In the genomic region with DNA sequence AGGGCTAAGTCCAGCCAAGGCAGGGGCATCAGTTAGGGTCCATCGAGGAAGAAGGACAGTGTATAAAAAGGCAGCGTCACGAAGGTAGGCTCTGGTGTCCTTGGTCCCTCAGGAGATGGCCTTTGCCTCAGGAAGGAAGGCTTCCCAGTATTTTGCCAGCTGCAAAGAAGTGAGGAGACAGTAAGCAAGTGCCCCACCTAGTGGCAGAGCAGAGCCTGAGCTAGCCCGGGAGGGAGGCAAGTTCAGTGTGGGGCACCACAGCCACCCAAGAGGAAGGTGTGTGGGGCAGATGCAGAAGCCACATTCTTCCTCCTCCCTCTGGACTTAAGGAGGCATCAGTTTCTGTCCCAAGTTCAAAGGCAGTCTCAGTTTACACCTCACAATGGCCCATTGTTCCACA, we compare ENCODE assay signal across 7 mouse cellular contexts. TPM values are rescaled to one million over a fixed set of nuclear protein-coding genes. Genes with fewer than 3 reads are reported as not detected.
DNase-seq lines count a peak whose midpoint lies in the region; TF ChIP-seq lines count a peak whose summit lies in the region.

No protein-coding gene starts in this region.

- H3K4me3 ChIP-seq in liver, adult 2 months (ENCODE audit: insufficient read depth, low read depth, low read length): no peak overlapping the region

- no peaks in the 10 kb centered on the region for H3K79me2 ChIP-seq in liver, adult 2 months (ENCODE audit: control insufficient read depth, insufficient read depth, low read length)

- WGBS in liver, adult 2 months: 32% methylated on average over 4 of the region's 4 CpGs

- H3K4me1 ChIP-seq in liver, adult 2 months (ENCODE audit: control insufficient read depth, insufficient read depth, low read length): no peaks in the 10 kb centered on the region

- TF ChIP-seq POLR2A in brain, embryonic 14.5 days (IDR thresholded peaks at IDR 0.05; ENCODE audit: borderline replicate concordance, extremely low read depth, insufficient read depth, insufficient read length, poor library complexity, severe bottlenecking): no peak
- TF ChIP-seq POLR2A in liver, adult 2 months (IDR thresholded peaks at IDR 0.05; ENCODE audit: extremely low read depth, insufficient read depth, low read length): no peak

- intact Hi-C loops in heart, postnatal 10 days (cut with DNase I): loop anchor here (2.0 to 5.0 kb wide), 2 partner anchors 22 to 181 kb away; partner anchors contain the start of genes Csnk1g1 and Trip4

- peak; percentile 65 for DNase-seq in layer of hippocampus, adult 11-12 months (ENCODE audit: low spot score)
- no peak for DNase-seq in layer of hippocampus, adult 8-10 months (ENCODE audit: low spot score in 2 of 2)
- peak; percentile 17 for DNase-seq in MEL-GATA-1-ER (ENCODE audit: extremely low read depth, low read depth)
- DNase-seq in brain, embryonic 14.5 days (ENCODE audit: low read depth): peak; percentile 58
- peak; percentile 55 to 69 for DNase-seq in heart, postnatal 10 days
- peak; percentile 69 for DNase-seq in liver, adult 2 months (ENCODE audit: extremely low read depth, low read depth, low spot score)
- DNase-seq in right cerebral cortex, postnatal 10 days (ENCODE audit: low spot score in 2 of 2): peak; percentile 48 to 67

- H3K27ac ChIP-seq in liver, adult 2 months (replicated peaks; ENCODE audit: insufficient read depth, low read depth, low read length): no peak overlapping the region

- no peaks in the 10 kb centered on the region for H3K27me3 ChIP-seq in liver, adult 2 months (ENCODE audit: control insufficient read depth, insufficient read depth, low read length)

- peak; percentile 71 for TF ChIP-seq CTCF in brain, embryonic 14.5 days (IDR thresholded peaks at IDR 0.05; ENCODE audit: borderline replicate concordance, extremely low read depth, insufficient read depth, insufficient read length)
- TF ChIP-seq CTCF in liver, adult 2 months (IDR thresholded peaks at IDR 0.05; ENCODE audit: low read depth, low read length): peak; percentile 92

- peaks cover 5% of the 10 kb centered on the region; the same call in 1 of the 2 replicates for H3K36me3 ChIP-seq in liver, adult 2 months (ENCODE audit: control insufficient read depth, insufficient read depth, low read length)

- no peak overlapping the region for H3K9ac ChIP-seq in liver, adult 2 months (ENCODE audit: low read depth, low read length)

RNA-seq across cellular contexts. Expression of gene Snx22, which starts 18.9 kb away (rescaled TPM):
- 1 to 10 TPM; 5.0 to 8.6 (median 7.5) TPM for total RNA-seq in layer of hippocampus, adult 8-10 months (2022)
- 6.2 and 6.8 TPM in 2 replicates for polyA plus RNA-seq in brain, embryonic 14.5 days (2012; rRNA removed)
- 1 to 10 TPM in 1 of 2 experiments, under 1 TPM in 1; 0.81 to 1.1 TPM for total RNA-seq in heart, postnatal 10 days (2021)
- 0.09 and 0.13 TPM in 2 replicates for total RNA-seq in liver, adult 2 months (2014; rRNA removed)
- polyA plus RNA-seq in liver, adult 2 months (2012; rRNA removed): 0.47 and 0.53 TPM in 2 replicates

RNA-seq across cellular contexts. Expression of gene Ppib, which starts 28.4 kb away (rescaled TPM):
- total RNA-seq in layer of hippocampus, adult 8-10 months (2022): 100 to 1,000 TPM; 174 to 209 (median 191) TPM
- 342 and 348 TPM in 2 replicates for polyA plus RNA-seq in brain, embryonic 14.5 days (2012; rRNA removed)
- 100 to 1,000 TPM; 262 to 272 TPM for total RNA-seq in heart, postnatal 10 days (2021)
- 435 and 458 TPM in 2 replicates for total RNA-seq in liver, adult 2 months (2014; rRNA removed)
- 240 and 247 TPM in 2 replicates for polyA plus RNA-seq in liver, adult 2 months (2012; rRNA removed)

RNA-seq across cellular contexts. Expression of gene Snx1, which starts 38.0 kb away (rescaled TPM):
- total RNA-seq in layer of hippocampus, adult 8-10 months (2022): 10 to 100 TPM; 84.0 to 94.9 (median 90.0) TPM
- 75.6 and 101 TPM in 2 replicates for polyA plus RNA-seq in brain, embryonic 14.5 days (2012; rRNA removed)
- total RNA-seq in heart, postnatal 10 days (2021): 10 to 100 TPM; 38.5 to 41.3 TPM
- total RNA-seq in liver, adult 2 months (2014; rRNA removed): 21.3 and 22.1 TPM in 2 replicates
- polyA plus RNA-seq in liver, adult 2 months (2012; rRNA removed): 10.8 and 11.9 TPM in 2 replicates

RNA-seq across cellular contexts. Expression of gene Ciao2a, which starts 38.0 kb away (rescaled TPM):
- total RNA-seq in layer of hippocampus, adult 8-10 months (2022): 10 to 100 TPM; 24.3 to 30.0 (median 27.0) TPM
- 35.8 and 36.3 TPM in 2 replicates for polyA plus RNA-seq in brain, embryonic 14.5 days (2012; rRNA removed)
- 10 to 100 TPM; 84.0 to 85.4 TPM for total RNA-seq in heart, postnatal 10 days (2021)
- 47.0 and 50.5 TPM in 2 replicates for total RNA-seq in liver, adult 2 months (2014; rRNA removed)
- 13.6 and 16.4 TPM in 2 replicates for polyA plus RNA-seq in liver, adult 2 months (2012; rRNA removed)

Comparison
In these comparisons a context has a peak if more than half of its experiments do, and no peak if none do; other contexts are left out.
1. DNase-seq: peak in layer of hippocampus, adult 11-12 months (single experiment), MEL-GATA-1-ER (single experiment), brain, embryonic 14.5 days (single experiment), heart, postnatal 10 days (2 of 2), liver, adult 2 months (single experiment) and right cerebral cortex, postnatal 10 days (2 of 2); none in layer of hippocampus, adult 8-10 months (0 of 2).